Mouse (Mus musculus) hindbrain, embryonic 12.5 days (tissue): Measurements from ENCODE around the gene Eif3j1. TPM values are rescaled to one million over a fixed set of nuclear protein-coding genes. Genes with fewer than 3 reads are reported as not detected.
"Not testable (repeated sequence)": the region's sequence is repeated elsewhere in the genome, so short reads cannot be mapped to it uniquely, and the experiment has no call there.

Experiments used
- ATAC-seq: fragments of 200-750 bp; cut with Nextera tagmentation; 2 replicates; pipeline ENCODE4 v1.8.0; 2017; ENCODE audit warnings: moderate TSS enrichment; ENCODE audit not compliant: low FRiP score
- H3K27ac ChIP-seq: fragments of 300-500 bp; sonication (generic); 2 replicates; pipeline ENCODE4 v1.5.1; 2016; ENCODE audit warnings: mild to moderate bottlenecking
- H3K27me3 ChIP-seq: fragments of 300-500 bp; sonication (generic); 2 replicates; pipeline ENCODE4 v1.6.1; 2016; ENCODE audit warnings: mild to moderate bottlenecking
- H3K36me3 ChIP-seq: fragments of 300-500 bp; sonication (generic); 2 replicates; pipeline ENCODE4 v1.6.1; 2016; ENCODE audit warnings: mild to moderate bottlenecking
- H3K4me1 ChIP-seq: fragments of 300-500 bp; sonication (generic); 2 replicates; pipeline ENCODE4 v1.6.1; 2016
- H3K4me2 ChIP-seq: fragments of 300-500 bp; sonication (generic); replicated peaks from 2 replicates; pipeline ENCODE4 v1.6.1; 2016; ENCODE audit warnings: mild to moderate bottlenecking
- H3K4me3 ChIP-seq: fragments of 300-500 bp; sonication (generic); 2 replicates; pipeline ENCODE4 v1.5.1; 2016; ENCODE audit warnings: mild to moderate bottlenecking
- H3K9ac ChIP-seq: fragments of 300-500 bp; sonication (generic); 2 replicates; pipeline ENCODE4 v1.6.1; 2016; ENCODE audit warnings: mild to moderate bottlenecking, moderate library complexity
- H3K9me3 ChIP-seq: fragments of 300-500 bp; sonication (generic); replicated peaks from 2 replicates; pipeline ENCODE4 v1.6.1; 2016; ENCODE audit warnings: mild to moderate bottlenecking
- WGBS: fragments of 180-500 bp; shearing (Covaris S2); methylation state at CpG from one replicate; pipeline ENCODE4 v1.1.7; 2016; 5-methylcytosine and 5-hydroxymethylcytosine counted together
- polyA plus RNA-seq: library from polyadenylated mRNA; unstranded; fragments of >200 nt; fragmentation: Nextera tagmentation; extraction: Ambion mirVana; gene quantifications from 2 replicates; pipeline ENCODE4 v1.2.1, GENCODE M21; 2016

The Eif3j1 gene
- polyA plus RNA-seq: 12.6 and 13.4 TPM in 2 replicates

DNA sequence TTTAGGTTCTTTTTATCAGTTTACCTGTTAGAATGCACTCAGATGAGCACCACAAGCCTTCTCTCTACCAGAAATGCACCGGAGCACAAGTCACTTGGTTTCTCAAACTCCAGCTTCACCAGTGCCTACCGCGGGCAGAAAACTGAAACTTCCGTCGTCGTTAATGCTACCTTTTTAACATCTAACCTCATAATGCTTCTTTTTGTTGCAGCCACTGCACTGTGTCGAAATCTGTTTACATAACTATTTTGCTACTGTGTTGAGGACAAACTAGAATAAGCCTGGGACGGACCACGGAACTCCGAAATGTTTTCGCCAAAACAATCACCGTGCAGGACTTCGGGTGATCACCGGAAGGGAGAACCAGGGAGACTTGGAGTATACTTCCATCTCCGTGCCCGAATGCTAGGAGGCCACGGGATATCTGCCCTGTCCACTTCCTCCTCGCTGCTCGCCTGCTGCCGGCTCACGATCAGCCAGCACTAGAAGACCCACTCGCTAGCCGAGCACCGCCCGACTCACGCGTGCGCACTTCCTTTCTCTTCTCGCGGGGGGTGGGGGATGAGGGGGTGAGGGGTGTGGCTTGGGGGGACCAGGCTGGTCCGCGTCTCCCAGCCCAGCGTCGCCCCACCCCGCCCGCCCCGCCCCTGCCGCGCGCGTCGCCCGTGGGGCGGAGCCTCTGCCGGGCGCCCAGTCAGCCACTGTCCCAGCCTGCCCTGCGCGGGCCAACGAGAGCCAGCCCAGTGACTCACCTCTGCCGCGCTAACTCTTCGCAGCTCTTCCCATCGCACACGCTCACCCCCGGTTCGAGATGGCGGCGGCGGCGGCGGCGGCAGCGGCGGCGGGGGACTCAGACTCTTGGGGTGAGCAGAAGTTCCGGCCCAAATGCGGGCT lies at the start of gene Eif3j1:
Eif3j1 (plus strand) TSS at position 685 of the 894 bp plus-strand sequence.
- peaks cover 16% of the 10 kb centered on the region for H3K4me1 ChIP-seq
- H3K4me2 ChIP-seq: peak within 1 kb of the TSS; percentile 57
- H3K9me3 ChIP-seq: no peaks in the 10 kb centered on the region
- H3K4me3 ChIP-seq: peak within 1 kb of the TSS; percentile 73
- under 1% methylated on average over 48 of the region's 67 CpGs for WGBS
- peak; percentile 100 for ATAC-seq
- H3K27me3 ChIP-seq: no peaks in the 10 kb centered on the region
- no peaks in the 10 kb centered on the region for H3K36me3 ChIP-seq
- peak within 1 kb of the TSS; percentile 88 for H3K27ac ChIP-seq
- H3K9ac ChIP-seq: peak within 1 kb of the TSS; percentile 79

DNA sequence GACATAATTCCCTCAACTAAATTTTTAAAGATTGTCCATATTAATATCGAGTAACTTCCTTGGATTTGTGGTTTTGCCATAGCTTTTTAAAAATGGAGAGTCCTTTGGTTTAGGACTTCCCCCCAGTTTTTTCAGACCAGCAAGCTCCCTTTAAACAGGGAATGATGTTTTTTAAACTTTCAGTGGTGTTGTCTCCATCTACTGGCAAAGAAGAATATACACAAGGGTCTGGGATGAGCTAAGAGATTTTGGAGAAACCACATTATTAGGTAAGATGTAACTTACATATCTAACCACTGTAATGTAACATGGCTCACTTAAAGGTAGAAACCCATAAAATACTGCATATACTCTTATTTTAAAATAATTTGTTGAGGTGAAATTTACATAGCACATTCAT lies 32.6 kb upstream of the Eif3j1 start:
- H3K9me3 ChIP-seq: no peaks in the 10 kb centered on the region
- no peak overlapping the region for H3K4me3 ChIP-seq
- no peak overlapping the region for H3K27ac ChIP-seq
- no peak overlapping the region for H3K9ac ChIP-seq
- peaks cover 21% of the 10 kb centered on the region for H3K36me3 ChIP-seq
- no peaks in the 10 kb centered on the region for H3K4me1 ChIP-seq
- no peaks in the 10 kb centered on the region for H3K27me3 ChIP-seq
- no peak for ATAC-seq
- no peak overlapping the region for H3K4me2 ChIP-seq
- WGBS: 95% methylated on average over 1 of the region's 1 CpGs

DNA sequence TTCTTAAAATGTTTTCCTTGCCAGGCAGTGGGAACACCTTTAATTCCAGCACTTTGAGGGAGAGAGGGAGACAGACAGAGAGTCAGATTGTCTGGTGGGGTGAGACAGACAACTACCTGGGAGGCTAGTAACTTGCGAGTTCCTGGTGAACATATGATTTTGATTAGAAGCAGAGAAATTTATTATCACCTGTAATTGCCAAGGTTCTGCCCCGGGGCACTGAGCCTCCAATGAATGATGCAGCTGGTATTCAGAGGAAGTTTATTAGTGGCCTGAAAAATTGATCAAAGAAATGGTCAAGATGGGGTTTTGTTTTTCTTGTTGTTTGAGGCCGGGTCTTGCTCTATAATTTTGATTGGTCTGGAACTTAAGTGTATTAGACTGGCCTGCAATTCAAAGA lies 19.5 kb upstream of the Eif3j1 start:
- peaks cover 27% of the 10 kb centered on the region for H3K36me3 ChIP-seq
- no peak overlapping the region for H3K9ac ChIP-seq
- ATAC-seq: no peak
- H3K4me3 ChIP-seq: no peak overlapping the region
- H3K4me1 ChIP-seq: no peaks in the 10 kb centered on the region
- no peak overlapping the region for H3K4me2 ChIP-seq
- H3K27me3 ChIP-seq: no peaks in the 10 kb centered on the region
- H3K27ac ChIP-seq: no peak overlapping the region
- no peaks in the 10 kb centered on the region for H3K9me3 ChIP-seq
- 97% methylated on average over 3 of the region's 3 CpGs for WGBS

DNA sequence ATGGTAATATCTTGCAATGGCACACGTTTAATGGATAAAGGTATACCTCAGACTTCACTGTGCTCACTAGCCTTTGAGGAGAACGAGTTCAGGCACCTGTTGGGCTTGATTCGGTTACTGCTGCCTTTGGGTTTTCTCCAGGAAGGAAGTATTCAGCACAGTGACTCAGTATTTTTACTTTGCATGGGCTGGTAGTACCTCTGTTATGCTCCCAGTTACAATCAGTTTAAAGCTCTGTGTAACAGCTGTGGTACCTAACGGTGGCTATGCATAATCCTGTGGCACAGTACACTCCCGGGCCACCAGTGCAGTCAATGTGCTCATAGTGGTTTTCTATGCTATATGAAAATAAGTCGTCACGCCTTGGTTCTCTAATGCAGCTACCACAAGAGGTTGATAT lies 16.9 kb upstream of the Eif3j1 start:
- no peaks in the 10 kb centered on the region for H3K27me3 ChIP-seq
- H3K9ac ChIP-seq: no peak overlapping the region
- H3K9me3 ChIP-seq: no peaks in the 10 kb centered on the region
- no peak overlapping the region for H3K4me3 ChIP-seq
- no peak overlapping the region for H3K27ac ChIP-seq
- H3K4me2 ChIP-seq: no peak overlapping the region
- H3K4me1 ChIP-seq: no peaks in the 10 kb centered on the region
- H3K36me3 ChIP-seq: peaks cover 18% of the 10 kb centered on the region
- no peak for ATAC-seq
- 91% methylated on average over 7 of the region's 7 CpGs for WGBS

DNA sequence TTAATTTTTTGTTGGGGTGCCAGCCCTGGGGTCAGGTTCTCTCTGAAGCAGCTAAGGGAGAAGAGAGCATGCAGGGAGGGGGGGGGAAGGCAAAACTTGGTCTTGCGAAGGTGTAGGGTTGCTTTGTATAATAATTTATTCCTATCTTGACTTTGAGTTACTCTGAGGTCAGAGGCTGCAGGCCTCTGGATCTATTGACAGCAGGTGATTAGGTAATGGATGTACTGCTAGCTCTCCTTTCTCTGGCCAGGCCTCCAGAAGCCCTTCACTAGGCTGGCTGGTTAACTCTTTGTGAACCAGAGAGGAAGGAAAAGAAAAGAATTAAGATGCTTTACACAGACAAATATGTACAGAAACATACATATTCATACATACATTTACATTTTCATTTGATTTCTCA lies 9.6 kb upstream of the Eif3j1 start:
- no peak overlapping the region for H3K4me2 ChIP-seq
- H3K27ac ChIP-seq: no peak overlapping the region
- H3K9me3 ChIP-seq: no peaks in the 10 kb centered on the region
- no peak overlapping the region for H3K4me3 ChIP-seq
- ATAC-seq: no peak
- 44% methylated on average over 1 of the region's 1 CpGs for WGBS
- 0 out of 2 replicates have a peak, but pooled peaks cover 3% of the 10 kb centered on the region for H3K36me3 ChIP-seq
- H3K4me1 ChIP-seq: no peaks in the 10 kb centered on the region
- H3K9ac ChIP-seq: no peak overlapping the region
- no peaks in the 10 kb centered on the region for H3K27me3 ChIP-seq

DNA sequence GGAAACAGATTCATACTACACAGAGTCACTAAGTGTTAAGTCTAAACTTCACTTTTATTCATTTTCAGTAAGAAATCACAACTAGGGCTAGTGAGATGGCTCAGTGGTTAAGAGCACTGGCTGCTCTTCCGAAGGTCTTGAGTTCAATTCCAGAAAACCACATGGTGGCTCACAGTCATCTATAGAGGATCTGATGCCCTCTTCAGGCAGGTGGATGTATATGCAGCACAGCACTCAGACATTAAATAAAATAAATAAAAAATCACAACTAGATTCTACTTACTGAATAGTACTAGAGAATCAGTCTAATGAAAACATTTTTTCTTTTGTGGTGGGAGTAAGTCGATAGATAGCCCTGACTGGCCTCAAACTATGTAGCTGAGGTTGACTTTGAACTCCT lies 6.1 kb upstream of the Eif3j1 start:
- no peak overlapping the region for H3K4me2 ChIP-seq
- no peak overlapping the region for H3K4me3 ChIP-seq
- no peaks in the 10 kb centered on the region for H3K27me3 ChIP-seq
- H3K9me3 ChIP-seq: no peaks in the 10 kb centered on the region
- WGBS: 81% methylated on average over 2 of the region's 2 CpGs
- no peak overlapping the region for H3K27ac ChIP-seq
- no peak for ATAC-seq
- H3K9ac ChIP-seq: no peak overlapping the region
- no peaks in the 10 kb centered on the region for H3K4me1 ChIP-seq
- H3K36me3 ChIP-seq: no peaks in the 10 kb centered on the region

DNA sequence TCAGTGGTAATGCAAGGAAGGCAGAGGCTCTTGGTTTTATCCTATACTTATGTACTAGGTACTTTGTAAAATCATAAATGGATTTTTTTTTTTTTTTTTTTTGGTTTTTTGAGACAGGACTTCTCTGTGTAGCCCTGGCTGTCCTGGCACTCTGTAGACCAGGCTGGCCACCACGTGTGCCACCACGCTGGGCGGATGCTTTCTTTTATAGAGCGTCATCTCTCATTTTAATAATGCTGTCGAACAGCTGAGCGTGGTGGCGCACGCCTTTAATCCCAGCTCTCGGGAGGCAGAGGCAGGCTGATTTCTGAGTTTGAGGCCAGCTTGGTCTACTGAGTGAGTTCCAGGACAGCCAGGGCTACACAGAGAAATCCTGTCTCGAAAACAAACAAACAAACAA lies 1.3 kb upstream of the Eif3j1 start:
- peaks cover 16% of the 10 kb centered on the region for H3K4me1 ChIP-seq
- not testable (repeated sequence) for H3K4me2 ChIP-seq, H3K9ac ChIP-seq, H3K9me3 ChIP-seq, H3K27me3 ChIP-seq, ATAC-seq, H3K4me3 ChIP-seq, H3K36me3 ChIP-seq, H3K27ac ChIP-seq
- WGBS: 95% methylated on average over 10 of the region's 10 CpGs

DNA sequence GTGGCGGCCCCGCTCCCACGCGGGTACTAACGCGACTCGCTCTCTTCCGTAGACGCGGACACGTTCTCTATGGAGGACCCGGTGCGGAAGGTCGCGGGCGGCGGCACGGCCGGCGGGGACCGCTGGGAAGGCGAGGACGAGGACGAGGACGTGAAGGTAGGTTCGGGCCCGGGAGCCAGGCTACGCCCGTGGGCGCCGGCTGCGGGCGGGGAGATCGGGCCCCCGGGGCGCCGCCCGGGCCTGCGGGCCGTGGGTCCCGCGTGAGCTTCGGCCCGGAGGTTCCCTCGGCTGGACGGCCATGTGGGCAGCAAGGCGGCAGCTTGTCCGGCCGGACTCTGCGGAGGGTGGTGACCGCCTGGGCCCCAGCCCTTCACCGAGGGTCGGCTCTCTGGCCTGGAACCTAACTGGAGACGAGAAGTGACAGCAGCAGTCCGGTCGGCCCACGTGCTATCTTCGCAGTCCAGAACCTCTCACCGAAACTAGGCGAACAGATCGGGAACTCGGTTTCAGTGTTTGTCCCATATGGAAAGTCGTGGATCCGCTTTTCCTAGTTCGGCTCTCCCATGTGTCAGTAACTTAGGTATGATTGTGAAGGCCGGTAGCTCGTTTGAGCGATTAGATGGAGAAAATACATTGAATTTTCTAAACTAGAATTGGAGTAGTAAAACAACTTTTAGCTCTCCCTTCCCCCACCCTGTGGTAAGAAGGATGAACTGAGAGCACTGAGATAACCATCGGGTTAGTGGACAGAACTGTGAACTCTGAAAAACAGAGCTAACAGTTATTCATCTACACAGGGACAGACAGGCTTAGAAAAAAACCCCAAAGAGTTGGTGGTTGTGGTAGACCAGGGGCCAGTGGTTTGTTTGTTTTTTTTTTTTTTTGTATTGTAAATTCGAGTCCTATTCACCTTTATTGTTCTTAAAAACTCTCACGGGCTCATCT lies 682 bp downstream of the Eif3j1 start:
- H3K9me3 ChIP-seq: no peaks in the 10 kb centered on the region
- H3K4me1 ChIP-seq: peaks cover 16% of the 10 kb centered on the region
- WGBS: under 1% methylated on average over 70 of the region's 71 CpGs
- peak; percentile 74 for ATAC-seq
- H3K4me3 ChIP-seq: peak overlapping the region; percentile 73
- H3K27me3 ChIP-seq: no peaks in the 10 kb centered on the region
- H3K27ac ChIP-seq: peak overlapping the region; percentile 88
- H3K4me2 ChIP-seq: peak overlapping the region; percentile 57
- H3K9ac ChIP-seq: peak overlapping the region; percentile 79
- no peaks in the 10 kb centered on the region for H3K36me3 ChIP-seq

DNA sequence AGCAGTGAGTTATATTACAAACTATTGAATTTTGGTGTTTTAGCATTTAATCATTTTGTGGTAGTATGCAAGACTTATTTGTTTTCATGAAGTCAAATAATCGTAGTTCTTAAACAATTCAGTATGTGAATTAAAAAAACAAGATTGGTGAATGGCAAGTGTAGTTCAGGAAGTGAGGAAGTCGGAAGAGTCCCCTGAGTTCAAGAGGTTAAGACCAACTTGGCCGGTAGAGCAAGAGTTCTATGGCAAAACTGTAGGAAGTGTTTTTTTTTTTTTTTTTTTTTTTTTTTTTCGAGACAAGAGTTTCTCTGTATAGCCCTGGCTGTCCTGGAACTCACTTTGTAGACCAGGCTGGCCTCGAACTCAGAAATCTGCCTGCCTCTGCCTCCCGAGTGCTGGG lies 3.6 kb downstream of the Eif3j1 start:
- no peak overlapping the region for H3K27ac ChIP-seq
- peaks cover 16% of the 10 kb centered on the region for H3K4me1 ChIP-seq
- H3K9ac ChIP-seq: no peak overlapping the region
- no peak for ATAC-seq
- WGBS: 82% methylated on average over 5 of the region's 6 CpGs
- H3K4me2 ChIP-seq: no peak overlapping the region
- no peaks in the 10 kb centered on the region for H3K9me3 ChIP-seq
- no peaks in the 10 kb centered on the region for H3K36me3 ChIP-seq
- H3K4me3 ChIP-seq: no peak overlapping the region
- H3K27me3 ChIP-seq: no peaks in the 10 kb centered on the region

DNA sequence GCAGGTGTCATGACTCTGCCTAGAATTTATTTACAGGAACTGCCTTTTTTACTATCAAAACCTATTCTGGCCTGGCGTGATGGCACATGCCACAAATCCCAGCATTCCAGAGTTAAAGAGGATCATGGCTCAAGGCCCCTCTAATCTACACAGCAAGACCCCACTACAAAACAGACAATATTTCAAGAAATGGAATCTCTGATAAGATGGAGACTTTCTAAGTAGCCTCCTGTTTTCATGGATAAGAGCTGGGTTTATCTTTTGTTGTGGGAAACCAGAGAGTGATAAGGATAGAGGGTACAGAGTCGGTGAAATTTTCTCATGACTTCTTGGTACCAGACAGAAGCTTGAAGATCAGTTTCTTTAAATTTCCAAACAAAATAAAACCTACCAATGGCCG lies 7.7 kb downstream of the Eif3j1 start:
- Histone ChIP-seq H3K4me3 (no peak overlapping the region), H3K9me3 (no peaks in the 10 kb centered on the region), H3K27ac (no peak overlapping the region), H3K4me1 (no peaks in the 10 kb centered on the region), H3K36me3 (no peaks in the 10 kb centered on the region), H3K27me3 (no peaks in the 10 kb centered on the region), H3K4me2 (no peak overlapping the region), H3K9ac (no peak overlapping the region)
- ATAC-seq: no peak
- WGBS: 95% methylated on average over 3 of the region's 3 CpGs

DNA sequence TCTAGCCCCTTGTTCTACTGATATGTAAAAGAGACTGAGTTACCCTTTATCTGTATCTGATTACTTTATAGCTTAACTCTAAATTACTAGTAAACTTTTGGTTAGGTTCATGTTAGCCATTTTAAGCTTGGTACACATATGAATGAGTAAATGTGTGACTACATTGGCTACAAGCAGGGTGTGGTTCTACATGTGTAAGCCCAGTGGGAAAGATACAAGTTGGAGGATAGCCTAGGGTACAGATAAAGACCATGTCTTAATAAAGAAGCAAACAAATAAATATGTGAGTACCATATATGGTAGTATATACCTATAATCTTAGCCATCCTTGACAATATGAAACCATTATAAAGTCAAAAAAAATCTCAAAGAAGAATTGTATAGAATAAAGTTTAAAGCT lies 15.6 kb downstream of the Eif3j1 start:
- Histone ChIP-seq H3K27me3 (no peaks in the 10 kb centered on the region), H3K4me2 (no peak overlapping the region), H3K36me3 (peaks cover 30% of the 10 kb centered on the region), H3K9ac (no peak overlapping the region), H3K4me3 (no peak overlapping the region), H3K9me3 (no peaks in the 10 kb centered on the region), H3K4me1 (no peaks in the 10 kb centered on the region), H3K27ac (no peak overlapping the region)
- ATAC-seq: no peak

DNA sequence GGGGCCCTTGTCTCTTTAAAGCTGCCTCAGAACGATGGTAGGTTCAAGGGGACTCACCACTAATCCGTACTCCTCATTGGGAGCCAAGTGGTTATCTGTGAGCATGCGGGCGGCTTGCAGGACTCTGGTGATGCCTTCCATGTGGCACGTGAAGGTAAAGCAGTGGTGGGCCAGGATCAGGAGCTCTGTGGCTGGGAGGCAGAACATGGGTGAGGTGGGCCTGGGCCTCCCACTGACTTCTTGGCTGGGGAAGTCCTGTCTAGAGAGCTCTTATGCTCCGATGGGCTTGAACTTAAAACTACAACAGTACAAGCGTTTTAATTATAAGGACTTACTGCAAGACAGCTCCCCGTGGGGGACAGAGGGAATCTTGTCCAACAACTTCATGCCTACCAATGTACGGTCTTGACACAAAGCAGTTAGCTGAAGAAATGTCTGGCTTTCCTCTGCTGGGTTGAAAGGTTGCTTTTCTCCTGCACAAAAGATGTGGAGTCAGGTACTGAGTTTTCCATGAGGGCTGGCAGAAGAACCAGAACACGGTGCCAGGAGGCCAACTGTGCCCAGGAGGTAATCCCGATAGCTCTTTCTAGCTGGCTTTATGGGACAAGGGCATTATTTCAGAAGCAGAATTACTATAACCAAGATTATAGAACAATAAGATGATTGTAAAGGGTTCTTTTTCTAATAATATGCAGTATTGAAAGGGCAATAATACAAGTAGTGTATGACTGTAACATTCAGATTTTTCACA lies 31.2 kb downstream of the Eif3j1 start:
- Histone ChIP-seq H3K4me2 (no peak overlapping the region), H3K4me3 (no peak overlapping the region), H3K4me1 (no peaks in the 10 kb centered on the region), H3K36me3 (peaks cover 49% of the 10 kb centered on the region), H3K9ac (no peak overlapping the region), H3K9me3 (no peaks in the 10 kb centered on the region), H3K27me3 (no peaks in the 10 kb centered on the region), H3K27ac (no peak overlapping the region)
- 94% methylated on average over 11 of the region's 11 CpGs for WGBS
- ATAC-seq: no peak
